Mouse (Mus musculus) liver, embryonic 14.5 days (tissue): ENCODE data around the gene Tpx2. TPM values are rescaled to one million over a fixed set of nuclear protein-coding genes. Genes with fewer than 3 reads are reported as not detected.

Experiments
- ATAC-seq: fragments of 200-750 bp; cut with Nextera tagmentation; 2 replicates; pipeline ENCODE4 v1.8.0; 2017; ENCODE audit warnings: moderate number of reproducible peaks, mild to moderate bottlenecking, moderate library complexity; ENCODE audit not compliant: insufficient read depth
- DNase-seq, 3 experiments: peaks; one replicate each; pipeline ENCODE4 v3.0.0-alpha.2; 2012 to 2013; ENCODE audit warnings: low read depth in 3 of 3, low spot score in 3 of 3
- H3K27ac ChIP-seq: fragments of 300-500 bp; sonication (generic); 2 replicates; pipeline ENCODE4 v1.5.1; 2014; ENCODE audit warnings: moderate library complexity, mild to moderate bottlenecking, control low read depth, inconsistent platforms
- H3K27me3 ChIP-seq: fragments of 300-500 bp; sonication (generic); 2 replicates; pipeline ENCODE4 v1.6.1; 2014; ENCODE audit warnings: mild to moderate bottlenecking, low read length, moderate library complexity; ENCODE audit not compliant: control insufficient read depth, insufficient read depth
- H3K36me3 ChIP-seq: fragments of 300-500 bp; sonication (generic); replicated peaks from 2 replicates; pipeline ENCODE4 v1.6.1; 2014; ENCODE audit warnings: low read depth; ENCODE audit not compliant: control insufficient read depth, insufficient read depth
- H3K4me1 ChIP-seq, 2 experiments: fragments of 200-500 bp in 1 of 2; fragments of 300-500 bp in 1 of 2; sonication (generic) in 1 of 2; replicated peaks; 2 replicates each; pipeline ENCODE4 v1.6.1; 2012 to 2014; ENCODE audit warnings: antibody characterized with exemption in 1 of 2, inconsistent platforms in 1 of 2, low read length in 1 of 2; ENCODE audit not compliant: control insufficient read depth in 2 of 2, insufficient read depth in 2 of 2
- H3K4me2 ChIP-seq: fragments of 300-500 bp; sonication (generic); 2 replicates; pipeline ENCODE4 v1.6.1; 2014; ENCODE audit warnings: low read depth, mild to moderate bottlenecking, control low read depth, moderate library complexity
- H3K4me3 ChIP-seq, 2 experiments: fragments of 200-500 bp in 1 of 2; fragments of 300-500 bp in 1 of 2; sonication (generic) in 1 of 2; 2 replicates each; pipeline ENCODE4 v1.5.1; 2012 to 2014; ENCODE audit warnings: low read depth in 2 of 2, low read length in 2 of 2, mild to moderate bottlenecking in 2 of 2, control low read depth in 1 of 2, inconsistent platforms in 1 of 2, moderate library complexity in 1 of 2; ENCODE audit not compliant: insufficient read depth in 1 of 2
- H3K9ac ChIP-seq: fragments of 300-500 bp; sonication (generic); replicated peaks from 2 replicates; pipeline ENCODE4 v1.6.1; 2014; ENCODE audit warnings: mild to moderate bottlenecking, control low read depth, moderate library complexity
- H3K9me3 ChIP-seq: fragments of 300-500 bp; sonication (generic); 2 replicates; pipeline ENCODE4 v1.6.1; 2016; ENCODE audit warnings: low read length, mixed read lengths; ENCODE audit not compliant: control insufficient read depth
- CTCF ChIP-seq: IDR thresholded peaks from 2 replicates; pipeline ENCODE4 v1.5.1; 2016; ENCODE audit warnings: antibody characterized with exemption, low read depth, control low read depth
- EP300 ChIP-seq: IDR thresholded peaks from 2 replicates; pipeline ENCODE4 v1.6.1; 2016; ENCODE audit warnings: antibody characterized with exemption, low read depth
- WGBS: fragments of 180-500 bp; shearing (Covaris S2); extraction: QIAGEN DNeasy Blood & Tissue Kit; methylation state at CpG from one replicate; pipeline ENCODE4 v1.1.7; 2014; ENCODE audit not compliant: insufficient replicate concordance; 5-methylcytosine and 5-hydroxymethylcytosine counted together
- polyA plus RNA-seq, 2 experiments: library from polyadenylated mRNA; depleted of rRNA in 1 of 2; stranded (reverse) in 1 of 2; unstranded in 1 of 2; fragments of >200 nt; fragmentation: Nextera tagmentation in 1 of 2; extraction: Ambion mirVana in 1 of 2; gene quantifications; 2 replicates each; pipeline versions ENCODE4 v1.2.1 to v1.2.3; 2012 to 2014

The Tpx2 gene
- polyA plus RNA-seq, 2 experiments, result 47.1 to 80.9 TPM

- 42% methylated on average over 4 of the region's 4 CpGs for WGBS
- DNase-seq (no peak), ATAC-seq (no peak)
- Histone ChIP-seq H3K4me3 (peak overlapping the region; percentile 35 to 95), H3K36me3 (peaks cover 68% of the 10 kb centered on the region), H3K27me3 (no peaks in the 10 kb centered on the region), H3K4me2 (peak overlapping the region; percentile 84), H3K9ac (peak overlapping the region; percentile 62), H3K27ac (peak overlapping the region; percentile 72), H3K4me1 (peaks cover 54 to 82% of the 10 kb centered on the region in 2 experiments), H3K9me3 (no peaks in the 10 kb centered on the region)
- TF ChIP-seq CTCF, result no peak
- no peak for TF ChIP-seq EP300
These were observed 22.5 kb upstream of the Tpx2 start for GRCm38 (mm10) chr2:152825168-152825697.

DNA sequence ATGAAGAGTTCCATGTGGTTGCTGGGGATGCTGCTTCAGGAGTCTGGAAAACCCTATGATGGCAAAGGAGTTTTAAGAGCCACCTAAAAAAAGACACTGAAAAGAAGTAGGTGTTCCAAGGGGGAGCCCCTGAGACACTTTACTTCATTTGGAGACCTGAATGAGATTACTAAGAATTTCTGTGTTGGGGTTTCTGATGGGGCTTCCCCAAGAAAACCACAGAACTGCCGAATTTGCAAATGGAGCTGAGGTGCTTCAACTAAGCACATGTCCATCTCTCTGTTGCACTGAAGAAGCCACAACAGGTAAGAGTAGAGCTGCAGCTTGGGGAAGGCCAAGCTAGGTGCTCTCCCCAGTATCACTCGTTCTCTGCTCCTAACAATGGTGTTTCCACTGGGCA, 22.1 kb upstream of the Tpx2 start:
- TF ChIP-seq EP300 (no peak), CTCF (no peak)
- ATAC-seq, result no peak
- Histone ChIP-seq H3K27ac (peak overlapping the region; percentile 72), H3K36me3 (peaks cover 63% of the 10 kb centered on the region), H3K9me3 (no peaks in the 10 kb centered on the region), H3K27me3 (no peaks in the 10 kb centered on the region), H3K4me1 (peaks cover 51 to 77% of the 10 kb centered on the region in 2 experiments), H3K4me3 (peak overlapping the region; percentile 35 to 95), H3K4me2 (peak overlapping the region; percentile 84), H3K9ac (peak overlapping the region; percentile 62)
- 46% methylated on average over 2 of the region's 2 CpGs for whole genome bisulfite sequencing
- DNase-seq, result no peak

- Histone ChIP-seq H3K4me1 (peaks cover 51 to 73% of the 10 kb centered on the region in 2 experiments), H3K27me3 (no peaks in the 10 kb centered on the region), H3K36me3 (peaks cover 59% of the 10 kb centered on the region), H3K9me3 (no peaks in the 10 kb centered on the region), H3K4me2 (peak overlapping the region; percentile 84), H3K9ac (peak overlapping the region; percentile 62), H3K27ac (peak overlapping the region; percentile 72), H3K4me3 (peak overlapping the region; percentile 10 to 95; a peak in 3 of 4 replicates)
- DNase-seq, result no peak
- TF ChIP-seq EP300, result peak; percentile 44; the same call in 1 of the 2 replicates
- TF ChIP-seq CTCF, result no peak
- WGBS, result 27% methylated on average over 3 of the region's 3 CpGs
- no peak for ATAC-seq
These were observed 21.3 kb upstream of the Tpx2 start for GRCm38 (mm10) chr2:152826481-152826880.

GRCm38 (mm10) chr2:152827321-152828010, 20.3 kb upstream of the Tpx2 start:
- H3K4me1 ChIP-seq, result peaks cover 53 to 65% of the 10 kb centered on the region in 2 experiments
- DNase-seq, result no peak
- H3K9me3 ChIP-seq, result no peaks in the 10 kb centered on the region
- peak overlapping the region; percentile 89 to 95 for H3K4me3 ChIP-seq
- ATAC-seq, result no peak
- 79% methylated on average over 8 of the region's 8 CpGs for WGBS
- peaks cover 52% of the 10 kb centered on the region for H3K36me3 ChIP-seq
- TF ChIP-seq EP300 (no peak), CTCF (no peak)
- no peaks in the 10 kb centered on the region for H3K27me3 ChIP-seq
- H3K9ac ChIP-seq, result peak overlapping the region; percentile 98
- peak overlapping the region; percentile 93 for H3K27ac ChIP-seq
- H3K4me2 ChIP-seq, result peak overlapping the region; percentile 84

GRCm38 (mm10) chr2:152828011-152828370, 19.8 kb upstream of the Tpx2 start:
- Histone ChIP-seq H3K4me3 (peak overlapping the region; percentile 89 to 95), H3K27me3 (no peaks in the 10 kb centered on the region), H3K9ac (peak overlapping the region; percentile 98), H3K27ac (peak overlapping the region; percentile 93), H3K36me3 (peaks cover 48% of the 10 kb centered on the region), H3K4me2 (peak overlapping the region; percentile 84), H3K9me3 (no peaks in the 10 kb centered on the region), H3K4me1 (peaks cover 53 to 61% of the 10 kb centered on the region in 2 experiments)
- WGBS, result 73% methylated on average over 4 of the region's 4 CpGs
- DNase-seq, result no peak
- no peak for ATAC-seq
- peak; percentile 10; the same call in 1 of the 2 replicates for TF ChIP-seq EP300
- no peak for TF ChIP-seq CTCF
